Mouse (Mus musculus) kidney, postnatal 0 days (tissue): ENCODE measurements around the gene Wdr18. TPM values are rescaled to one million over a fixed set of nuclear protein-coding genes. Genes with fewer than 3 reads are reported as not detected.

ENCODE experiments used
- ATAC-seq: fragments of 200-750 bp; cut with Nextera tagmentation; replicated peaks from 2 replicates; pipeline ENCODE4 v1.8.0; 2017; ENCODE audit warnings: low read depth, moderate number of reproducible peaks, moderate TSS enrichment, moderate library complexity; ENCODE audit not compliant: low FRiP score
- DNase-seq: peaks from one replicate; pipeline ENCODE4 v3.0.0-alpha.2; 2016; ENCODE audit warnings: low spot score
- H3K27ac ChIP-seq: fragments of 300-500 bp; sonication (generic); 2 replicates; pipeline ENCODE4 v1.5.1; 2014; ENCODE audit warnings: mild to moderate bottlenecking
- H3K27me3 ChIP-seq: fragments of 300-500 bp; sonication (generic); 2 replicates; pipeline ENCODE4 v1.6.1; 2014; ENCODE audit warnings: low read length, mixed read lengths; ENCODE audit not compliant: insufficient read depth
- H3K36me3 ChIP-seq: fragments of 300-500 bp; sonication (generic); 2 replicates; pipeline ENCODE4 v1.6.1; 2014; ENCODE audit warnings: low read length, mixed read lengths; ENCODE audit not compliant: insufficient read depth
- H3K4me1 ChIP-seq: fragments of 300-500 bp; sonication (generic); replicated peaks from 2 replicates; pipeline ENCODE4 v1.6.1; 2014; ENCODE audit warnings: antibody characterized with exemption, low read length, mixed read lengths; ENCODE audit not compliant: insufficient read depth
- H3K4me2 ChIP-seq: fragments of 300-500 bp; sonication (generic); 2 replicates; pipeline ENCODE4 v1.6.1; 2014; ENCODE audit warnings: mild to moderate bottlenecking, low read length, moderate library complexity, mixed read lengths
- H3K4me3 ChIP-seq: fragments of 300-500 bp; sonication (generic); replicated peaks from 2 replicates; pipeline ENCODE4 v1.5.1; 2014; ENCODE audit warnings: low read depth, low read length
- H3K9ac ChIP-seq: fragments of 300-500 bp; sonication (generic); 2 replicates; pipeline ENCODE4 v1.6.1; 2014; ENCODE audit warnings: low read depth, low read length
- H3K9me3 ChIP-seq: fragments of 300-500 bp; sonication (generic); replicated peaks from 2 replicates; pipeline ENCODE4 v1.6.1; 2016; ENCODE audit warnings: low read length, inconsistent platforms, mixed read lengths
- CTCF ChIP-seq: IDR thresholded peaks from 2 replicates; pipeline ENCODE4 v1.5.1; 2016; ENCODE audit warnings: antibody characterized with exemption, low read depth, mild to moderate bottlenecking, moderate library complexity
- WGBS: fragments of 180-500 bp; shearing (Covaris S2); extraction: QIAGEN DNeasy Blood & Tissue Kit; methylation state at CpG from one replicate; pipeline ENCODE4 v1.1.7; 2014; 5-methylcytosine and 5-hydroxymethylcytosine counted together
- polyA plus RNA-seq: library from polyadenylated mRNA; unstranded; fragments of >200 nt; fragmentation: Nextera tagmentation; extraction: Ambion mirVana; gene quantifications from 2 replicates; pipeline ENCODE4 v1.2.1, GENCODE M21; 2015

The Wdr18 gene
- polyA plus RNA-seq, 1 experiment from 2014 or later: 78.9 TPM

DNA sequence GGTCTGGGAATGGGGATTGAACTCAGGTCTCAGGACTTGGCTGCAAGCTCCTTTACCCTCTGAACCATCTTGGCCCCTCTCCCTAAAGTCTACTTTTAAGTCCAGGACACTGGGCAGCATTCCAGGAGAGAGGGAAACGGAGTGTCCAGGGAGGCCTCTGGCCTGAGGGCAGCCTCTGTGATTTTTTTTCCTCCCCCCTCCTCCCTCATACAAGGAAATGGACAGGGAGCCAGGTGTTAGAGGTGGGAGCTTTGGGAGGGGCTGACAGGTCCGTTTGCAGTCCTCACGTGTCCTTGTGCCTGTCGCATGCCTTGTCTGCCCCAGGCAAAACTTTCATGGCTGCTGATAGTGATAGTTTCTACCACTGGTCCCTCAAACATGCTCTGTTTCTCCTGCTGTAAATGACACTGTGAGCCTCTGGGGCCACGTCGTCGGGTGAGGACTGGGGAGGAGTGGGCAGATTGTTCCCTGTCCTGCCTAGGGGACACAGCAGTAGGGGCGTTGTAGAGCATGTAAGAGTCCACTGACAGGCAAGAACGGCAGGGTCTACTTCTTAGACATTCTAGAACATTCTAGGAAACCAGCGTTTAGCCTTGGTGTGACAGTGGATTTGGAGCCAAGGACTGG, 23.6 kb upstream of the Wdr18 start:
- no peak overlapping the region for H3K9ac ChIP-seq
- peaks cover 66% of the 10 kb centered on the region for H3K4me1 ChIP-seq
- H3K27ac ChIP-seq: peak overlapping the region; percentile 90
- H3K36me3 ChIP-seq: peaks cover 11% of the 10 kb centered on the region; the same call in 1 of the 2 replicates
- 0 out of 2 replicates have a peak overlapping the region, but pooled peaks have one; percentile 3 for H3K4me2 ChIP-seq
- no peak overlapping the region for H3K4me3 ChIP-seq
- DNase-seq (no peak), ATAC-seq (no peak)
- TF ChIP-seq CTCF: no peak
- no peaks in the 10 kb centered on the region for H3K27me3 ChIP-seq
- WGBS: 40% methylated on average over 10 of the region's 10 CpGs
- H3K9me3 ChIP-seq: no peaks in the 10 kb centered on the region

DNA sequence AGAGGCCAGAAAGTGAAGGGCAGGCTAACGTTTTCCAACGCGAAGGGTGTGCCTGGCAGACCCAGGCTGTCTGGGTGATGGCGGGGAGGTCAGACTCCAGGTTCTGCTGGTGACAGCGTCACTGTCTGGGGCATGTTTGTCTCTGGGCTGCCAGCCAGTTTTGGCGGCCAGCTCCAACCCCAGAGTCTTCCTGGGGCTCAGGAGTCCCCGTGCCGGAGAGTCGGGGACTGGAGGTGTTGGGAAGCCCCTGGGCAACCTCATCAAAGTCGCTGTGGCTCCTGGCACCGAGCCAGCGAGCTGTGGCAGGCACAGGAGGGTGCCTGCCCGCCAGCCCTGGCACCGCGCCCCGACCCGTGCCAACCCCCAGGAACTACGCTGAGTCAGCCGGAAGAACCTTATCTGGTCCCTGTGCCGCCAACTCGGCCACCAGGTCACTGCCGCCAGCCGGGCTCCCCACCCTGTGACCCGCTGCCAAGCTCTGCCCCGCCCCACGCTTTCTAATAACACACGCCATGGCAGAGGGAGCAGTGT, 23.0 kb upstream of the Wdr18 start:
- Histone ChIP-seq H3K27me3 (no peaks in the 10 kb centered on the region), H3K36me3 (peaks cover 8% of the 10 kb centered on the region; the same call in 1 of the 2 replicates), H3K4me1 (peaks cover 66% of the 10 kb centered on the region), H3K27ac (peak overlapping the region; percentile 90), H3K4me2 (0 out of 2 replicates have a peak overlapping the region, but pooled peaks have one; percentile 3), H3K4me3 (no peak overlapping the region), H3K9me3 (no peaks in the 10 kb centered on the region), H3K9ac (no peak overlapping the region)
- DNase-seq (no peak), ATAC-seq (no peak)
- WGBS: 45% methylated on average over 27 of the region's 27 CpGs
- no peak for TF ChIP-seq CTCF

GRCm38 (mm10) chr10:79937775-79938526, 22.0 kb upstream of the Wdr18 start:
- 0 out of 2 replicates have a peak, but pooled peaks have one; percentile 2 for TF ChIP-seq CTCF
- Histone ChIP-seq H3K4me2 (no peak overlapping the region), H3K9me3 (no peaks in the 10 kb centered on the region), H3K9ac (no peak overlapping the region), H3K27ac (peak overlapping the region; percentile 90), H3K36me3 (peaks cover 4% of the 10 kb centered on the region; the same call in 1 of the 2 replicates), H3K27me3 (no peaks in the 10 kb centered on the region), H3K4me1 (peaks cover 57% of the 10 kb centered on the region), H3K4me3 (no peak overlapping the region)
- WGBS: 53% methylated on average over 11 of the region's 11 CpGs
- peak; percentile 72 for ATAC-seq
- DNase-seq: no peak

GRCm38 (mm10) chr10:79940749-79941148, 19.2 kb upstream of the Wdr18 start:
- Histone ChIP-seq H3K9me3 (no peaks in the 10 kb centered on the region), H3K4me1 (peaks cover 42% of the 10 kb centered on the region), H3K4me3 (no peak overlapping the region), H3K4me2 (no peak overlapping the region), H3K27ac (no peak overlapping the region), H3K9ac (no peak overlapping the region), H3K27me3 (no peaks in the 10 kb centered on the region), H3K36me3 (no peaks in the 10 kb centered on the region)
- ATAC-seq: no peak
- no peak for TF ChIP-seq CTCF
- no peak for DNase-seq
- 50% methylated on average over 7 of the region's 7 CpGs for WGBS

GRCm38 (mm10) chr10:79942988-79943387, 17.0 kb upstream of the Wdr18 start:
- no peak for DNase-seq
- H3K9ac ChIP-seq: no peak overlapping the region
- peaks cover 33% of the 10 kb centered on the region; the same call in 1 of the 2 replicates for H3K4me1 ChIP-seq
- H3K4me2 ChIP-seq: no peak overlapping the region
- ATAC-seq: no peak
- 94% methylated on average over 1 of the region's 1 CpGs for WGBS
- H3K4me3 ChIP-seq: no peak overlapping the region
- H3K27me3 ChIP-seq: no peaks in the 10 kb centered on the region
- H3K27ac ChIP-seq: peak overlapping the region; percentile 43
- no peak for TF ChIP-seq CTCF
- no peaks in the 10 kb centered on the region for H3K9me3 ChIP-seq
- no peaks in the 10 kb centered on the region for H3K36me3 ChIP-seq

GRCm38 (mm10) chr10:79943471-79943901, 16.5 kb upstream of the Wdr18 start:
- Histone ChIP-seq H3K27me3 (no peaks in the 10 kb centered on the region), H3K36me3 (0 out of 2 replicates have a peak, but pooled peaks cover under 1% of the 10 kb centered on the region), H3K27ac (peak overlapping the region; percentile 43), H3K4me2 (no peak overlapping the region), H3K4me3 (no peak overlapping the region), H3K9ac (no peak overlapping the region), H3K4me1 (peaks cover 33% of the 10 kb centered on the region; the same call in 1 of the 2 replicates), H3K9me3 (no peaks in the 10 kb centered on the region)
- ATAC-seq: no peak
- DNase-seq: no peak
- TF ChIP-seq CTCF: no peak
- 61% methylated on average over 9 of the region's 9 CpGs for WGBS
